Mouse (Mus musculus) C3H10T1/2 (cell line): ENCODE measurements around the gene Speer4d. TPM values are rescaled to one million over a fixed set of nuclear protein-coding genes. Genes with fewer than 3 reads are reported as not detected.

Experiments used
- polyA plus RNA-seq, 2 experiments: library from polyadenylated mRNA; unstranded; fragments of >200 nt; fragmentation: generic; extraction: Trizol; gene quantifications; one replicate each; pipeline ENCODE4 v1.2.1; 2012; ENCODE audit warnings: missing spikeins in 2 of 2

The Speer4d gene
- polyA plus RNA-seq: not detected

DNA sequence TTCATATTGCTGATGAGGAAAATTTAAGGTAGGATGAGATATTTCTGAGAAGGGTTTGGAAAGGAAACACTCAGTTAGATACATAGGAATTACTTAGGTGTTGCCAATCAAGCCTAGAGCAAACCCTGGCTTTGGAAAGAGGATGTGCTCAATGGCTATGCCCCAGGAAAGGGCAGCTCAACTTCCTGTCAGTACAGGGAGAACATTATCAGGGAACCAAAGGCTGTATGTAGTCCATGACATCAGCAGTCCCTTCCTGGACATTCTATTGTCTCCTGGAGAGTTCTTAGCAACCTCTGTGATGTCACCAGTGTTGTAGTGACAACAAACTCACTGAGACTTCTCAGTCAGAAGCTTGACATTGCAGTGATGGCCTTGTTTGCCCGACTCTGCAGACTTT lies at the start of gene Speer4d:
TSS of gene Speer4d (plus strand) at position 301 of the 400 bp plus-strand sequence.

GRCm38 (mm10) chr5:15577033-15577432 lies 41.8 kb upstream of the Speer4d start, which contains the start of gene Gm21083:
Gm21083 (plus strand) TSS chr5:15577333.

DNA sequence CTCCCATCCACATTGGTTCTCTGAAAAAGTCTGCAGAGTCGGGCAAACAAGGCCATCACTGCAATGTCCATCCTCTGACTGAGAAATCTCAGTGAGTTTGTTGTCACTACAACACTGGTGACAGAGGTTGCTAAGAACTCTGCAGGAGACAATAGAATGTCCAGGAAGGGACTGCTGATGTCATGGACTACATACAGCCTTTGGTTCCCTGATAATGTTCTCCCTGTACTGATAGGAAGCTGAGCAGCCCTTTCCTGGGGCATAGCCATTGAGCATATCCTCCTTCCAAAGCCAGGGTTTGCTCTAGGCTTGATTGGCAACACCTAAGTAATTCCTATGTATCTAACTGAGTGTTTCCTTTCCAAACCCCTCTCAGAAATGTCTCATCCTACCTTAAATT lies 38.1 kb downstream of the Speer4d start, which contains the start of gene 4930572O03Rik:
TSS of gene 4930572O03Rik (minus strand) at position 101 of the 400 bp plus-strand sequence.

Other genes starting within 250 kb of the Speer4d start
- gene Gm21149, start 142.5 kb upstream of the Speer4d start, polyA plus RNA-seq: not detected
- not detected for gene Gm21190, start 89.8 kb upstream of the Speer4d start, polyA plus RNA-seq
- not detected for gene Gm21083, start 41.7 kb upstream of the Speer4d start, polyA plus RNA-seq
- gene 4930572O03Rik, start 38.0 kb downstream of the Speer4d start, polyA plus RNA-seq: not detected
- gene Speer4c, start 95.2 kb downstream of the Speer4d start, polyA plus RNA-seq: not detected